Mouse (Mus musculus) stomach, adult 2 months (tissue): ENCODE results near the gene Abhd4. TPM values are rescaled to one million over a fixed set of nuclear protein-coding genes. Genes with fewer than 3 reads are reported as not detected.

Experiments used
- polyA plus RNA-seq: library from polyadenylated mRNA; depleted of rRNA; stranded (reverse); fragments of >200 nt; gene quantifications from 2 replicates; pipeline ENCODE4 v1.2.3, GENCODE M21; 2012; rRNA removed

The Abhd4 gene
- polyA plus RNA-seq = 19.3 and 25.8 TPM in 2 replicates

DNA sequence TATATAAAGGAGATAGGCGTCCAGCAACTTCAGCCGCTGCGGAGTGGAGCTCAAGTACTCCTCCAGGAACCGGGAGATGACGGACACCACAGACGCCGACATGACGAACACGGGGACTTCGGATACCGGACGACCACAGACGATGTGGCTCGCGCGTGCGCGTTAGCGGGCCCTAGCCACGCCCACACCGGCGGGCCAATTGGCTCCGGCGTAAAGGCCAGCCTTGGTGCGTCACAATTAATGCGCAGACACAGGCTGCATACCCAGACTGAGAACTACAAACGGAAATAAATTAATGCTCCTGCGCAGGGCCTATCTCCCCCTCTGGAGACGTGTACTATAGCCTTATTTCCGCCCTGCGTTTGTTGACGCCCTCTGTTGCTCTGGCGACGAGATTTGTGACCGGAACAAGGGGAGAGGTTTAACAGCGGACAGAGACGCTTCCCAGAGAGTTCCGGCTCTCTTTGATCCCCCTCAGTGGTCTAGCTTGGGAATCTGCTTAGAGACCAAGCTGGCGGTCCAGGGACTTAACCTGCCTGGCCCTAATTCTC, at the start of gene Abhd4, which contains the start of gene Dad1:
Gene Abhd4 (plus strand): TSS at position 448 of the 551 bp plus-strand sequence.
Gene Dad1 (minus strand): TSS at position 364 of the 551 bp plus-strand sequence.

DNA sequence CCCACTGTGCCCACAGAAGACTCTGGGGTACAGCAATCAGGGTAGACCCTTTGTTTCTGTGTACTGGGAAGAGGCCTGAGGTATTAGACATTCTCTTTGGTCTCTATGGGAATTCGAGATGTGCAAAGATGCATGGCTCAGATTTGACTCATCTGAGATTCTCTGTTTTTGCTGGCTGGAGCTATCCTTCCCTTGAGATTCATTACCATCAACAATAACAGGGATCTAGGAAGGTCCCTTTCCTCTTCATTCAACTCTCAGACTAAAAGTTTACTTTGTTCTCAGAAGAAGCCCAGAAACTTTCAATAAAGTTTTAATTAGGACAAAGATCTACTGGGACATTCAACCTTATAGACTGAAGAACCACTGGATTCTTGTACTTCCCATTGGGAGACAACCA, 30.9 kb downstream of the Abhd4 start, which contains the start of gene Olfr49:
Gene Olfr49 (minus strand): TSS at position 101 of the 400 bp plus-strand sequence.

Other genes with a start within 250 kb of the Abhd4 start
- gene Dad1, start 84 bp upstream of the Abhd4 start, polyA plus RNA-seq = 460 and 527 TPM in 2 replicates
- not detected in 2 replicates for gene Olfr49, start 30.8 kb downstream of the Abhd4 start, polyA plus RNA-seq
- 78.6 and 105 TPM in 2 replicates for gene Oxa1l, start 106.6 kb downstream of the Abhd4 start, polyA plus RNA-seq
- gene Slc7a7, start 163.6 kb downstream of the Abhd4 start, polyA plus RNA-seq = 5.9 and 6.4 TPM in 2 replicates
- gene Mrpl52, start 172.7 kb downstream of the Abhd4 start, polyA plus RNA-seq = 762 and 984 TPM in 2 replicates
- gene Mmp14, start 177.4 kb downstream of the Abhd4 start, polyA plus RNA-seq = 62.0 and 79.8 TPM in 2 replicates
- gene Lrp10, start 209.9 kb downstream of the Abhd4 start, polyA plus RNA-seq = 117 and 169 TPM in 2 replicates
- gene Rem2, start 221.9 kb downstream of the Abhd4 start, polyA plus RNA-seq = 0.30 and 0.37 TPM in 2 replicates